Mouse (Mus musculus): ENCODE data around the gene Mrps9. TPM values are rescaled to one million over a fixed set of nuclear protein-coding genes. Genes with fewer than 3 reads are reported as not detected.
"Not testable (repeated sequence)": the region's sequence is repeated elsewhere in the genome, so short reads cannot be mapped to it uniquely, and the experiment has no call there.

The Mrps9 gene
- total RNA-seq, 1 experiment, result 81.9 TPM

DNA sequence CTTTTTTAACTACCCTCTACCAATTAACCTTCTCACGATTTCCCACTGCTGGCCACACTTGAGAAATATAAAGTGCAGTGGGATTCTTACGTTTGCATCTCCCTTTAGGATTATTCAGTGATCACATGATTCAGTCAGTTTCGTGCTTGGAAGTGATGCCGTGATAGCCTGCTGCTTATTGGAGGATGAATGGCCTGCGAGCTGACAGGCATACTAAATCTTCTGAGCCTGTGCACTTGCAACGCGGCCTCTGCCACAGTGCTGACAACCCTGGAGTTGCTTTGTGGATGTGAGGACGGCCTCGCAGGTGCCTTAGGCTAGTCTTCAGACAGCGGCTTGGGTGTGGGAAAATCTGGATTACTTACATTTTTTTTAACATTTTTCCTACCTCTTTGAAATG lies 26.2 kb downstream of the Mrps9 start:
- in situ Hi-C loops (cut with MboI; ENCODE audit: low sequenced_read_pairs in 2 of 2, unreplicated experiment in 2 of 2), result no loop called here
- no peak for TF ChIP-seq ZC3H11A (IDR thresholded peaks at IDR 0.05; ENCODE audit: borderline replicate concordance, low read depth, low read length)
- no peak for TF ChIP-seq ZNF384 (IDR thresholded peaks at IDR 0.05; ENCODE audit: low read depth, low read length)
- TF ChIP-seq HCFC1 (IDR thresholded peaks at IDR 0.05; ENCODE audit: borderline replicate concordance, insufficient read depth, low read length), result no peak
- no peak overlapping the region for H3K9ac ChIP-seq (ENCODE audit: insufficient read depth, low read depth, low read length, poor library complexity, severe bottlenecking)
- H3K4me1 ChIP-seq (ENCODE audit: control insufficient read depth in 2 of 2, insufficient read depth in 2 of 2, low read length in 2 of 2, poor library complexity in 1 of 2), result peaks cover 0 to 3% of the 10 kb centered on the region in 2 experiments; a peak in 1 of 4 replicates
- H3K36me3 ChIP-seq (ENCODE audit: control insufficient read depth, insufficient read depth, low read length, poor library complexity, severe bottlenecking), result peaks cover 4% of the 10 kb centered on the region; the same call in 1 of the 2 replicates
- H3K4me3 ChIP-seq (ENCODE audit: insufficient read depth in 1 of 2, low read depth in 1 of 2, low read length in 2 of 2, poor library complexity in 1 of 2, severe bottlenecking in 1 of 2), result no peak overlapping the region
- no peaks in the 10 kb centered on the region for H3K9me3 ChIP-seq (ENCODE audit: control insufficient read depth, insufficient read depth, low read depth, low read length)
- H3K27ac ChIP-seq (ENCODE audit: insufficient read depth, low read depth, low read length, poor library complexity, severe bottlenecking), result no peak overlapping the region
- DNase-seq (ENCODE audit: low read depth, low spot score), result no peak

- H3K36me3 ChIP-seq (ENCODE audit: control insufficient read depth, insufficient read depth, low read length, poor library complexity, severe bottlenecking), result peaks cover 4% of the 10 kb centered on the region; the same call in 1 of the 2 replicates
- H3K9me3 ChIP-seq (ENCODE audit: control insufficient read depth, insufficient read depth, low read depth, low read length), result no peaks in the 10 kb centered on the region
- in situ Hi-C loops (cut with MboI; ENCODE audit: low sequenced_read_pairs in 2 of 2, unreplicated experiment in 2 of 2), result no loop called here
- H3K4me1 ChIP-seq (ENCODE audit: control insufficient read depth in 2 of 2, insufficient read depth in 2 of 2, low read length in 2 of 2, poor library complexity in 1 of 2), result peaks cover 0 to 3% of the 10 kb centered on the region in 2 experiments; a peak in 1 of 4 replicates
- TF ChIP-seq ZC3H11A (IDR thresholded peaks at IDR 0.05; ENCODE audit: borderline replicate concordance, low read depth, low read length) (no peak), MAFK (IDR thresholded peaks at IDR 0.05; ENCODE audit: insufficient read depth, low read depth, low read length) (no peak), HCFC1 (IDR thresholded peaks at IDR 0.05; ENCODE audit: borderline replicate concordance, insufficient read depth, low read length) (no peak), CHD2 (IDR thresholded peaks at IDR 0.05; ENCODE audit: low read depth, low read length) (no peak), ZNF384 (IDR thresholded peaks at IDR 0.05; ENCODE audit: low read depth, low read length) (no peak)
- no peak overlapping the region for H3K4me3 ChIP-seq (ENCODE audit: insufficient read depth in 1 of 2, low read depth in 1 of 2, low read length in 2 of 2, poor library complexity in 1 of 2, severe bottlenecking in 1 of 2)
- H3K9ac ChIP-seq (ENCODE audit: insufficient read depth, low read depth, low read length, poor library complexity, severe bottlenecking), result no peak overlapping the region
- DNase-seq (ENCODE audit: low read depth, low spot score), result no peak
- H3K27ac ChIP-seq (ENCODE audit: insufficient read depth, low read depth, low read length, poor library complexity, severe bottlenecking), result no peak overlapping the region
These were observed 27.8 kb downstream of the Mrps9 start for GRCm38 (mm10) chr1:42878851-42879250.

DNA sequence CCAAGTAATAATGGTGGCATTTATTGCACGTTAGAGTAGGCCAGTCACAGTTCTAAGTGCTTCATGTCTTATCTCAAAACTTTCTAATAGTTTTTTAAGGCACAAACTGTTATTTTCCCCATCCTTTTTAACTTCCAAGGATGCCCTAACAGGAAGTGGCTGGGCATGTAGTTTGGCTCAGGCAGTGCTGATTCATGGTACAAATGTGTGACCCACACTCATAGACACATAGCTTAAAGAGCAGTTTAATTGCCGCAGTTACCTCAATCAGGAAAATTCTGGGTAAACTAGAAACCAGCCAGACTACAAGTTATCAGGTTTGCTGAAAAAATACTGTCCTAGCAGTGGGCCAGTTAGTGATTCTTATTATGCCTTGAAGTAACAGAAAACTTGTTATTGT lies 31.2 kb downstream of the Mrps9 start:
- Histone ChIP-seq H3K9ac (ENCODE audit: insufficient read depth, low read depth, low read length, poor library complexity, severe bottlenecking) (no peak overlapping the region), H3K36me3 (ENCODE audit: control insufficient read depth, insufficient read depth, low read length, poor library complexity, severe bottlenecking) (peaks cover 1% of the 10 kb centered on the region; the same call in 1 of the 2 replicates), H3K9me3 (ENCODE audit: control insufficient read depth, insufficient read depth, low read depth, low read length) (no peaks in the 10 kb centered on the region), H3K4me3 (ENCODE audit: insufficient read depth in 1 of 2, low read depth in 1 of 2, low read length in 2 of 2, poor library complexity in 1 of 2, severe bottlenecking in 1 of 2) (no peak overlapping the region), H3K27ac (ENCODE audit: insufficient read depth, low read depth, low read length, poor library complexity, severe bottlenecking) (no peak overlapping the region), H3K4me1 (ENCODE audit: control insufficient read depth in 2 of 2, insufficient read depth in 2 of 2, low read length in 2 of 2, poor library complexity in 1 of 2) (peaks cover 0 to 2% of the 10 kb centered on the region in 2 experiments; a peak in 1 of 4 replicates)
- DNase-seq (ENCODE audit: low read depth, low spot score), result no peak
- no peak for TF ChIP-seq ZNF384 (IDR thresholded peaks at IDR 0.05; ENCODE audit: low read depth, low read length)
- TF ChIP-seq HCFC1 (IDR thresholded peaks at IDR 0.05; ENCODE audit: borderline replicate concordance, insufficient read depth, low read length), result no peak
- TF ChIP-seq MAFK (IDR thresholded peaks at IDR 0.05; ENCODE audit: insufficient read depth, low read depth, low read length), result no peak
- TF ChIP-seq CHD2 (IDR thresholded peaks at IDR 0.05; ENCODE audit: low read depth, low read length), result no peak
- no peak for TF ChIP-seq ZC3H11A (IDR thresholded peaks at IDR 0.05; ENCODE audit: borderline replicate concordance, low read depth, low read length)
- in situ Hi-C loops (cut with MboI; ENCODE audit: low sequenced_read_pairs in 2 of 2, unreplicated experiment in 2 of 2), result no loop called here

DNA sequence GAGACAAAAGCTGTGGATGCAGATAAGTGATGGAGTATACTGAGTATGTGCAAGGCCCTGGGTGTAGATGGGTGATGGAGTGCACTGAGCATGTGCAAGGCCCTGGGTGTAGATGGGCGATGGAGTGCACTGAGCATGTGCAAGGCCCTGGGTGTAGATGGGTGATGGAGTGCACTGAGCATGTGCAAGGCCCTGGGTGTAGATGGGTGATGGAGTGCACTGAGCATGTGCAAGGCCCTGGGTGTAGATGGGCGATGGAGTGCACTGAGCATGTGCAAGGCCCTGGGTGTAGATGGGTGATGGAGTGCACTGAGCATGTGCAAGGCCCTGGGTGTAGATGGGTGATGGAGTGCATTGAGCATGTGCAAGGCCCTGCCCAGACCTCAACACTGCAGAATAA lies 32.4 kb downstream of the Mrps9 start:
- H3K27ac ChIP-seq (ENCODE audit: insufficient read depth, low read depth, low read length, poor library complexity, severe bottlenecking); H3K9ac ChIP-seq (ENCODE audit: insufficient read depth, low read depth, low read length, poor library complexity, severe bottlenecking); H3K4me1 ChIP-seq (ENCODE audit: control insufficient read depth in 2 of 2, insufficient read depth in 2 of 2, low read length in 2 of 2, poor library complexity in 1 of 2); H3K4me3 ChIP-seq (ENCODE audit: insufficient read depth in 1 of 2, low read depth in 1 of 2, low read length in 2 of 2, poor library complexity in 1 of 2, severe bottlenecking in 1 of 2); in situ Hi-C loops (cut with MboI; ENCODE audit: low sequenced_read_pairs in 2 of 2, unreplicated experiment in 2 of 2); H3K9me3 ChIP-seq (ENCODE audit: control insufficient read depth, insufficient read depth, low read depth, low read length); DNase-seq (ENCODE audit: low read depth, low spot score); H3K36me3 ChIP-seq (ENCODE audit: control insufficient read depth, insufficient read depth, low read length, poor library complexity, severe bottlenecking): not testable (repeated sequence)

- Histone ChIP-seq H3K4me3 (ENCODE audit: insufficient read depth in 1 of 2, low read depth in 1 of 2, low read length in 2 of 2, poor library complexity in 1 of 2, severe bottlenecking in 1 of 2) (no peak overlapping the region), H3K4me1 (ENCODE audit: control insufficient read depth in 2 of 2, insufficient read depth in 2 of 2, low read length in 2 of 2, poor library complexity in 1 of 2) (peaks cover 2 to 8% of the 10 kb centered on the region in 2 experiments; a peak in 2 of 4 replicates), H3K9ac (ENCODE audit: insufficient read depth, low read depth, low read length, poor library complexity, severe bottlenecking) (no peak overlapping the region), H3K36me3 (ENCODE audit: control insufficient read depth, insufficient read depth, low read length, poor library complexity, severe bottlenecking) (peaks cover 3% of the 10 kb centered on the region), H3K27ac (ENCODE audit: insufficient read depth, low read depth, low read length, poor library complexity, severe bottlenecking) (no peak overlapping the region), H3K9me3 (ENCODE audit: control insufficient read depth, insufficient read depth, low read depth, low read length) (no peaks in the 10 kb centered on the region)
- TF ChIP-seq MAFK (IDR thresholded peaks at IDR 0.05; ENCODE audit: insufficient read depth, low read depth, low read length) (no peak), CHD2 (IDR thresholded peaks at IDR 0.05; ENCODE audit: low read depth, low read length) (no peak), ZC3H11A (IDR thresholded peaks at IDR 0.05; ENCODE audit: borderline replicate concordance, low read depth, low read length) (no peak), HCFC1 (IDR thresholded peaks at IDR 0.05; ENCODE audit: borderline replicate concordance, insufficient read depth, low read length) (no peak), ZNF384 (IDR thresholded peaks at IDR 0.05; ENCODE audit: low read depth, low read length) (no peak)
- no peak for DNase-seq (ENCODE audit: low read depth, low spot score)
- in situ Hi-C loops (cut with MboI; ENCODE audit: low sequenced_read_pairs in 2 of 2, unreplicated experiment in 2 of 2), result no loop called here
These were observed 36.8 kb downstream of the Mrps9 start for GRCm38 (mm10) chr1:42887835-42888234.

Measured in ES-E14 (cell line).